Mouse (Mus musculus): ENCODE measurements at regions not wholly inside any gene's neighbourhood (a gene's known extent, or its start where the extent isn't known, plus 50 kb on each side); places are given as distances from the start of the nearest gene placed in this dataset.

GRCm38 (mm10) chr16:77166722-77167121, 153.2 kb downstream of the Usp25 start:
- peak; percentile 42 for DNase-seq

GRCm38 (mm10) chr16:77173026-77173692, 159.7 kb downstream of the Usp25 start:
- DNase-seq = peak; percentile 16

GRCm38 (mm10) chr16:77174744-77175432, 161.4 kb downstream of the Usp25 start:
- peak; percentile 61 for DNase-seq

GRCm38 (mm10) chr16:77180990-77181389, 167.5 kb downstream of the Usp25 start:
- no peak for DNase-seq
